Mouse (Mus musculus): Measurements from ENCODE around the gene Heca. TPM values are rescaled to one million over a fixed set of nuclear protein-coding genes. Genes with fewer than 3 reads are reported as not detected.
"Not testable (repeated sequence)": the region's sequence is repeated elsewhere in the genome, so short reads cannot be mapped to it uniquely, and the experiment has no call there.

The Heca gene
- total RNA-seq, 2 experiments from 2014 or later: 28.9 to 29.5 TPM

GRCm38 (mm10) chr10:17932131-17932530, 15.7 kb downstream of the Heca start:
- intact Hi-C loops (cut with DNase I): no loop called here
- H3K4me3 ChIP-seq: no peak overlapping the region
- no peak for TF ChIP-seq CTCF (IDR thresholded peaks at IDR 0.05)
- DNase-seq (ENCODE audit: extremely low spot score in 1 of 2, low spot score in 2 of 2): no peak
- H3K27ac ChIP-seq: no peak overlapping the region

GRCm38 (mm10) chr10:17931157-17931556, 16.7 kb downstream of the Heca start:
- no peak for DNase-seq (ENCODE audit: extremely low spot score in 1 of 2, low spot score in 2 of 2)
- no peak for TF ChIP-seq CTCF (IDR thresholded peaks at IDR 0.05)
- intact Hi-C loops (cut with DNase I): no loop called here
- Histone ChIP-seq H3K4me3 (no peak overlapping the region), H3K27ac (no peak overlapping the region)

GRCm38 (mm10) chr10:17930445-17931083, 17.3 kb downstream of the Heca start:
- intact Hi-C loops (cut with DNase I): no loop called here
- DNase-seq (ENCODE audit: extremely low spot score in 1 of 2, low spot score in 2 of 2): no peak
- Histone ChIP-seq H3K4me3 (no peak overlapping the region), H3K27ac (no peak overlapping the region)
- TF ChIP-seq CTCF (IDR thresholded peaks at IDR 0.05): no peak

- no peak for DNase-seq (ENCODE audit: extremely low spot score in 1 of 2, low spot score in 2 of 2)
- Histone ChIP-seq H3K27ac (no peak overlapping the region), H3K4me3 (no peak overlapping the region)
- TF ChIP-seq CTCF (IDR thresholded peaks at IDR 0.05): no peak
- intact Hi-C loops (cut with DNase I): no loop called here
These were observed 22.7 kb downstream of the Heca start for GRCm38 (mm10) chr10:17925200-17925599.

- DNase-seq (ENCODE audit: extremely low spot score in 1 of 2, low spot score in 2 of 2): no peak
- Histone ChIP-seq H3K27ac (no peak overlapping the region), H3K4me3 (no peak overlapping the region)
- no peak for TF ChIP-seq CTCF (IDR thresholded peaks at IDR 0.05)
- intact Hi-C loops (cut with DNase I): no loop called here
These were observed 23.7 kb downstream of the Heca start for GRCm38 (mm10) chr10:17924166-17924565.

- Histone ChIP-seq H3K27ac (no peak overlapping the region), H3K4me3 (no peak overlapping the region)
- TF ChIP-seq CTCF (IDR thresholded peaks at IDR 0.05): no peak
- intact Hi-C loops (cut with DNase I): no loop called here
- no peak for DNase-seq (ENCODE audit: extremely low spot score in 1 of 2, low spot score in 2 of 2)
These were observed 26.5 kb downstream of the Heca start for GRCm38 (mm10) chr10:17921381-17921780.

GRCm38 (mm10) chr10:17919971-17920370, 27.9 kb downstream of the Heca start:
- no peak for DNase-seq (ENCODE audit: extremely low spot score in 1 of 2, low spot score in 2 of 2)
- no peak for TF ChIP-seq CTCF (IDR thresholded peaks at IDR 0.05)
- intact Hi-C loops (cut with DNase I): no loop called here
- H3K27ac ChIP-seq: no peak overlapping the region
- H3K4me3 ChIP-seq: no peak overlapping the region

GRCm38 (mm10) chr10:17919032-17919431, 28.8 kb downstream of the Heca start:
- intact Hi-C loops (cut with DNase I): no loop called here
- TF ChIP-seq CTCF (IDR thresholded peaks at IDR 0.05): no peak
- H3K4me3 ChIP-seq: no peak overlapping the region
- DNase-seq (ENCODE audit: extremely low spot score in 1 of 2, low spot score in 2 of 2): no peak
- no peak overlapping the region for H3K27ac ChIP-seq

GRCm38 (mm10) chr10:17908731-17909130, 39.1 kb downstream of the Heca start:
- intact Hi-C loops (cut with DNase I): loop anchor here (5.0 kb wide), 2 partner anchors 66 to 99 kb away; no protein-coding TSS in a partner anchor
- TF ChIP-seq CTCF (IDR thresholded peaks at IDR 0.05): no peak
- no peak overlapping the region for H3K27ac ChIP-seq
- no peak for DNase-seq (ENCODE audit: extremely low spot score in 1 of 2, low spot score in 2 of 2)
- H3K4me3 ChIP-seq: no peak overlapping the region

GRCm38 (mm10) chr10:17906405-17906804, 41.5 kb downstream of the Heca start:
- not testable (repeated sequence) for H3K4me3 ChIP-seq; H3K27ac ChIP-seq; DNase-seq (ENCODE audit: extremely low spot score in 1 of 2, low spot score in 2 of 2)
- intact Hi-C loops (cut with DNase I): loop anchor here (5.0 kb wide), 2 partner anchors 64 to 101 kb away; no protein-coding TSS in a partner anchor

GRCm38 (mm10) chr10:17903449-17903848, 44.4 kb downstream of the Heca start:
- no peak for DNase-seq (ENCODE audit: extremely low spot score in 1 of 2, low spot score in 2 of 2)
- intact Hi-C loops (cut with DNase I): no loop called here
- Histone ChIP-seq H3K27ac (no peak overlapping the region), H3K4me3 (no peak overlapping the region)
- no peak for TF ChIP-seq CTCF (IDR thresholded peaks at IDR 0.05)

GRCm38 (mm10) chr10:17880724-17881123, 67.1 kb downstream of the Heca start:
- H3K4me3 ChIP-seq: no peak overlapping the region
- intact Hi-C loops (cut with DNase I): no loop called here
- no peak for TF ChIP-seq CTCF (IDR thresholded peaks at IDR 0.05)
- H3K27ac ChIP-seq: no peak overlapping the region
- no peak for DNase-seq (ENCODE audit: extremely low spot score in 1 of 2, low spot score in 2 of 2)

GRCm38 (mm10) chr10:17880038-17880437, 67.8 kb downstream of the Heca start:
- TF ChIP-seq CTCF (IDR thresholded peaks at IDR 0.05): no peak
- DNase-seq (ENCODE audit: extremely low spot score in 1 of 2, low spot score in 2 of 2): no peak
- intact Hi-C loops (cut with DNase I): no loop called here
- no peak overlapping the region for H3K27ac ChIP-seq
- H3K4me3 ChIP-seq: no peak overlapping the region
